Mouse (Mus musculus) adrenal gland, postnatal 25 days (tissue): ENCODE results near the gene Stat5a. TPM values are rescaled to one million over a fixed set of nuclear protein-coding genes. Genes with fewer than 3 reads are reported as not detected.
A peak's percentile ranks its signal among the peaks of the same experiment; 100 is the strongest.

Source experiments
- DNase-seq: peaks from one replicate; pipeline ENCODE4 v3.0.0; 2021; ENCODE audit warnings: mixed read lengths
- long read RNA-seq: library from polyadenylated mRNA; stranded (forward); transcript quantifications from one replicate; pipeline ENCODE4 v2.0.0, GENCODE M21; 2021
- total RNA-seq: library from RNA; stranded (reverse); gene quantifications from 2 replicates; pipeline ENCODE4 v1.2.3, GENCODE M21; 2021

The Stat5a gene
- 43.8 and 54.5 TPM in 2 replicates for total RNA-seq
- long read RNA-seq, partial matches to known transcripts: 11 of 22 reads
- long read RNA-seq, other reads (novel, unspliced or antisense): 4 of 22 reads

DNA sequence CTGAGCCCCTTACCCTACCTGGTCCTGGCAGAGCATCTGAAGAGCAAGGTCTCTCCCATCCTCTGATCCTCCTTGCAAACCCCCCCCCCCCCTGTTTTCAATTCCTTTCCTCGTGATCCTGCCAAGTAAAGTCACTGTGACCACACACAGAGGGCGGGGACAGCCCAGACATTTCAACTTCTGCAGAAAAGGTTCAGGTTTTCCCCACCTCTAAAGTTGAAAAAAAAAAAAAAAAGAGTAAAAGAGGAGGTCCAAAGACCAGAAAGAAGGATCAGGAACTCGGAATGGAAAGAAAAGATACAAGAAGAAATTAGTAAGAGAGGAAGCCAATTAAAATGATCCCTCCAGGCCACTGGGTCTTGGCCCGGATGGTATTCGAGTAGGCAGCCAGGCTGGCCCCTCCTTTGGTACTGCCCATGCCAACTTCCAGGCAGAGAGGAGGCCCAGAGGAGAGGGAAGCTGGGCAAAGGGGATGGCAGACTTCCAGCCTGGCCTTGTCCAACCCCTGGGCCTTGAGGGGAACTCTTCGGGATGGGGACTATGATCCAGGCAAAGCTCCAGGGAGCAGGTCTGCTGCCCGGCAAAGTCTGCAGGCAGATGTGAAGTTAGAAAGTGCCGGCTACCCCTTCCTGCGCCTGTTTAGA lies at the start of gene Stat5a:
Gene Stat5a (plus strand): TSS at position 417 of the 644 bp plus-strand sequence.
- peak; percentile 88 for DNase-seq

DNA sequence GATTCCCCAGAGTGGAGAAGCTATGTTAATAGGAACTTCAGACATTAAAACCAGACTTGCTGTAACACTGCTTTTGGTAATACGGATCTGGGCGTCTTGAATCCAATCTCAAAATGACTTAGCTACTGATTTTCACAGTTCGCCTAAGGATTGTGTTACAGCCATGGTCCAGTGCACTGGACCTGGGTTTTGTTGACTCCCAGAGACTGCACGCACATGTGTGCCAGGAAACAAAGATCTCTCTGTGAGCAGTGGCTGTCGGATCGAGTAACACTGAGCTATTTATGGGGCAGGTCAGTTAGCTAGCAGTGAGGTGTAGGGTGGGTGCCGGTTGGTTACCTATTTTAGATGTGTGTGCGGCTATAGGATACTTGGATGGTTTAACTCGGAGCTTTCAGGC lies 48.6 kb upstream of the Stat5a start:
- DNase-seq: no peak

DNA sequence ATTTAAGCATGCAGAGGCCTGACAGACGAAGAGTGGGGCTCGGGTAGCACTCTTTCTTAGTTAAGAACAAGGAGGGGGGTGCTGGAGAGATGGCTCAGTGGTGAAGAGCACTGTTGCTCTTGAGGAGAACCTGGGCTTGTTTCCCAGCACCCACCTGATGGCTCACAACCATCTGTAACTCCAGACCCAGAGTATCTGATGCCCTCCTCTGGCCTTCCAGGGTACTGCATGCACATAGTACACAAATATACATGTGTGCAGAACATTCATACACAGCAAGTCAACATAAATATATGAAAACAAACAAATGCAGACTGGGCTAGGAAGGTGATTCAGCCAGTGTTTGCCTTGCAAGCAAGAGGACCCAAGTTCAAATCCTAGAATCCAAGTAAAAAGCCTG lies 48.0 kb upstream of the Stat5a start:
- no peak for DNase-seq

DNA sequence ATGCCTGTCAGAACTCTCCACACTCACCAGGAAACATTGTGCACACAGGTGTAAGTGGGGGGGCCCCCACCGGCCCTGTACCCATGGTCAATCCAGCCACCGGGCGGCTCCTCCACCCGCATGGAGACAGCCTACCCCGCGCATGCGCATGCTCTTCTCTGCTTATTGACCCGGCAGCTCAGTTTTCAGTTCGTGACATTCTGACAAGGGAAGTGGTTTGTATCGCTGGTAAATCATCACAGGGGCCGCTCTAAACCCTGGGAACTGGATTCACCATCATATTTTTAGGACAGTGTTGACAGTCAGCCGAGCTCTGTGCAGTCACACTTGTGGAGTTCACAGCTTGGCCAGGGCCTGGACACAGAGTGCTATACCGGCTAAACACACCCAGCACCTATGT lies 44.7 kb upstream of the Stat5a start:
- DNase-seq: peak; percentile 60

DNA sequence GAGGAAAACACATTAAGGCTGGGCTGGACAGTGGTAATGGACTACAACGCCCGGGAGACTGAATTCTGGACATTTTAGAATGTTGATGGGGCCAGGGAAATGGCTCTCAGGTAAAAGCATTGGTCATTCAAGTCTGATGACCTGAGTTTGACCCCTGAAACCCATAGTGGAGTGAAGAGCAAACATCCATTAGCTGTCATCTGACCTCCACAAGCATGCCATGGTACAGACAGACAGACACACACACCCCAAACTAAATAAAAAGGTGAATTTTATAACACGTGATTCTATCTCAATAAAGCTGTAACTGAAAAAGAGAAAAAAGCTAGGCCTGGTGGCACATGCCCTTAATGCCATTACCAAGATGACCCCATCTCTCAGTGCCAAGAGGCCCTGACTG lies 42.8 kb upstream of the Stat5a start:
- no peak for DNase-seq

DNA sequence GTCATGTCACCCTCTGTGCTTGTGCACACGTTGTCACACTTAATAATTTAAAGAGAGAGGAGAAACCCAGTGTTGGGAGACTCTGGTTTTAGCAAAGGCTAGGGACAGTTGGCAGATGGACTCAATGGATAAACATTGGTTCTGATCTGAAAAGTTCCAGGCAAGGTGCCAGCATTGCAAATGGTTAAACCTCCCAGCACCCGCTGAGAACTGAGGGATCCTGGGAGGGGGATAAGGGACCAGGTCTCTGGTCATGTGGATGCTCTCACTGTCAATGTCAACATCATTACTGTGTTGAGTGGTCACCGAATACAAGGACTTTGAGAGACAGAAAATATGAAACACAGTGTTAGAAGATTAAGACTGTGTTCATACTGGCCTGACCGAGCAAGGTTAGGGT lies 42.4 kb upstream of the Stat5a start:
- DNase-seq: no peak

DNA sequence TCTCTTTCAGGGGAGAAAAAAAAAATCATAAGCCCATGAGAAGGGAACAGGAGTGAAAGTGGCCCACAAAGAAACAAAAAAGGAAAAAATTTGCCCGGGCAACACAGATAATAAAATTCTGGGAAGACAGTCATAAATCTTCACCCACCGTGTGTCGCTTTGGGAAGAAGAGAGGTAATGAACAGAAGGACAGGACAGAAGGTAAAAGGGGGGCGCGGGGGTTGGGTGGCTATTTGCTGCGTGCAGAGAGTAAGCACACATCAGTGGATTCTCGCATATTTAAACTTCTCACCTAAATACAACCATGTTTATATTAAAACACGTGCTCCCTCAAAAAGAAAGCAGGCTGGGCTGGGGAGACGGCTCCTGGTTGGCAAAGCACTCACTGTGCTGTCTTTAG lies 41.8 kb upstream of the Stat5a start:
- no peak for DNase-seq

DNA sequence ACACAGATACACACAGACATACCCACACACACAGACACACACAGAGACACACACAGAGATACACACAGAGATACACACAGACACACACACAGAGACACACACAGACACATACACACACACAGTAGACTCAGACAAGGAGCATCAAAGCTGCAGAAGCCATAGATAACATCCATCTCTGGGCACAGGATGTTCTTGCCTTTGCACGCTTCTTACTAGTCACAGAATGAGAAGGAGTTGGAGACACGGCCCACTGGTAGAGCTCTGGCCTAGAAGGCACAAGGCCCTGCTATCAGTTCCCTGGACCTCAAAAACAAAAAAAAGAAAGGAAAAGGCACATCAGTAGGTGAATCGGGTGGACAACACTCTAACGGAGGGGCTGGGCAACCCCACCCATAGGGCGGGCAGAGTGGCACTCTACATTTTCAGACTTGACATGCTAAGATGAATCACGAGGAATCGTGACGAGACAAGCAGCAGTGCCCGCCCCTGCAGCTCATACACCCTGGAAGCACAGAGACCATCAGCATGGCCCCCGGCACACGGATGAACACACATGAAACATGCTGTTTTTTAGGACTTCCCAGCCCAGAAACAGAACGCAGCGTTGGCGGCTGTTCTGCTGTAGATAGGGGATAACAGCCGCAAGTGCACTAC lies 40.7 kb upstream of the Stat5a start:
- no peak for DNase-seq

DNA sequence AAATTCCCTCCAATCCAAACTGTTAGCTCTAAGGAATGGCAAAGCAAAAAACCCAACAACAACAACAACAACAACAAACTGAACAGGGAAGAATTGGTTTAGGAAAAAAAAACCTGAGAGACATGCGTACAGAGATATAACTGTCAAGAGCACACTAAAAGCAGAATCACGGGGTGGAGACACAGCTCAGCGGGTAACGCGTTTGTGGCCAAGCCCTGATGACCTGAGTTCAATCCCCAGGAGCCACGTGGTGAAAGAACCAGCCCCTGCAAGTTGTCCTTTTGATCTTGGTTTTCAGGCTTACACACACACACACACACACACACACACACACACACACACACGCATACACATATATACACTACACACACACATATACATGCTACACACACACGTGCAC lies 40.1 kb upstream of the Stat5a start:
- DNase-seq: no peak

DNA sequence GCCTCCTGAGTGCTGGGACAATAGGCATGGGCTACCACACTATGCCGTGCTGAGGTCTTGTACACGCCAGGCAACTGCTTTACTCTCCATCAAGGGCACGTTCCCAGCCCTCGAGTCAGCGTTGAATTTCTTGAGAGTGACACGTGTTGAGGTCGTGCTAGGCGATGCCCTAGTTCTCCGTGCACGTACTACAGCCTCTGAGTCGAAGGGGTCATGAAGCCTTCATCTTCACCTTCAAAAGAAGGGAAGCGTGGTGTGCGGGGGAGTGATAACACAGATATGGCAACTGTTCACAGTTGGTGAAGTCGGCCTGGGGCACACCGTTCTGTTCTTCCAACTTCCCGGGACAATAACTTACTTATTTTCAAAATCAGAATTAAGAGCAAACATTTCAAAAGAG lies 39.5 kb upstream of the Stat5a start:
- DNase-seq: no peak

DNA sequence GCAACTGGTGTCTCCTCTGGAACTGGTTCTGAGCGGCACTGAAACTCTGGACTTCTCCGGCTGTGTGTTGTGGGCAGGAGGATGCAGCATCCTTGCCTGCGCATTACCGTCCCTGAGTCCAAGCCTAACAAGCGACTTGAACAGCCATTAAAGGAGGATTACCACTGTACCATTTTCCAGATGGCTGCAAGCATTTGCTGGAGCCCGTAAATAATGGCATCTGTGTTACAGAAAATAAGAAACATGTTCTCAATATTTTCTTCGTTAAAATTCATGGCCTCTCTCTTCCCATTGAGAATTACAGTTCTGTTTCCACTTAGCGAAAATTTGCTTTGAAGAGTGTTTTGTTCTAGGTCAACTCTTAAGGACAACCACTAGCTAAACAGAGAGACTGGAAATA lies 39.1 kb upstream of the Stat5a start:
- DNase-seq: no peak

DNA sequence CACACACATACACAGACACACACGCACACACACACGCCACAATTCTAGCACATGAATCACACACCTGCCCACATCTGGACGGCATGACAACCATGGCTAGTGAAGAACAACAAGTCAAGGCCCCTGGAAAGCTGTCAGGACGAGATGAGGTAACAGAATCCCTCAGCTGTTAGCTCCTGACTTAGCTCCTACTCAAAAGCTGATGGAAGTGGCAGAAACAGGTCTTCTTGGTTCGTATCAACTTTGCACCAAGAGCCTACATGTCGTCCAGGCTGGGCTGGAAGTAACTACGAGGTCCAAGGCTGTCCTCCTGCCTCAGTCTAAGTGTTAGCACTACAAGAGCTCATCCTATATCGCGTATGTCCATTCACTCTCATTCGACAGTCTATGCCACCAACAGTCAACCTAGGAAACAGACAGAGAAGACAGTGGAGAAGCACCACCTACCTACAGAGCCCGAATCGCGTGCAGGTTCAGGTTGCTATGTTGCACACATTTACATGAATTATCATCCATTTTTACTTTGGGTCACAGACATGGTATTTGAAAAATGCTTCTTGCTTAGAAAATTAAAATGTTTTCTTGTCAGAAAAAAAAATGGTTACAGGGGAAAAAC lies 37.4 kb upstream of the Stat5a start:
- DNase-seq: no peak

DNA sequence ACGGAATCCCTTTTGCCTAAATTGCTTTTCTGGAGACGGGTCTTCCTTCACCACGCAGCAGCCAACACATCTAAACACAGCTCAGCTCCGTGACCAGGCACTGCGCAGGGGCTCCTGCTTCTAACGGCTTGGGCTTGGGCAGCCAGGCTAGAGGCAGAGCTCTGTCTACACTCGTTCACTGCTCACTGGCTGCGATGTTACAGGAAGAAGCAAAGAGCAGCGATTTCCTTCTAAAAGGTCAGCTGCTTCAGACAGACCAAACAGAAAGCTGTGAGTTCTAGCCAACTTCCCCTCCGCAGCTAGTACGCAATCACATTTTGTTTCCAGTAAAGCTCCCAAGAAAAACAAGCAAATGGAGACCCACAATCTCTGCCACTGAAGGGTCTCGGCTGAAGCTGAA lies 36.8 kb upstream of the Stat5a start:
- DNase-seq: no peak

DNA sequence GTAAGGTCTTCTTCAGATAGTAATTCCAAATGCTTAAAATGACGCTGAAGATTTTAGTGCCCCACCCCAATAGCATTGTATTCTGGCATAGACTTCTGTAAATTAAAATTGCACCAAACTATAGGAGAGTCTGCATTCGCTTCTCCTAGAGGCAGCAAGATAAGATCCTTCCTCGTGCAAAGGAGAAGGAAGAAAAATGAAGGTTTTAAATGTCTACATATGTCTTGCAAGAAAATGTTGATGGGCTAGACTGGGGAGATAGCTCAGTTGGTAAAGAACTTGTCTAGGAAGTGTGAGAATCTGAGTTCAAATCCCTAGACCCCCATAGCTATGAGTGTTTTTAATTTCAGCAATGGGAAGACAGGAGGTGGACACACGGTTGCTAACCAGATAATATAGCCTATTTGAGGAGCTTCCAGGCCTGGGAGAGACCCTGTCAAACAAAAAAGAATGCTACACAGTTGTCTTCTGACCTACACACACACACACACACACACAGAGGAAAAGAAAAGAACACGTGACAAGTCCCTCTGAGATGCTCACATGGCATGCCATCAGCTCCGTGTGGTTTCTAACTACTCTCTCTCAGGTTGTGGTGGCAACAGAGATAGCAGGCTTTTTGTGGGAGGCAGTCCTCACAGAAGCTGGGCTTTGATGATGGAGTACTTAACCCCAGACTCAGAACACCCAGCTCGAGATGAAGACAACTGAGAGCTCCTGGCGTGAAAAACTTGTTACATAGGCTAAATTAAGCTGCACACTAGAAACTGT lies 35.4 kb upstream of the Stat5a start:
- no peak for DNase-seq

DNA sequence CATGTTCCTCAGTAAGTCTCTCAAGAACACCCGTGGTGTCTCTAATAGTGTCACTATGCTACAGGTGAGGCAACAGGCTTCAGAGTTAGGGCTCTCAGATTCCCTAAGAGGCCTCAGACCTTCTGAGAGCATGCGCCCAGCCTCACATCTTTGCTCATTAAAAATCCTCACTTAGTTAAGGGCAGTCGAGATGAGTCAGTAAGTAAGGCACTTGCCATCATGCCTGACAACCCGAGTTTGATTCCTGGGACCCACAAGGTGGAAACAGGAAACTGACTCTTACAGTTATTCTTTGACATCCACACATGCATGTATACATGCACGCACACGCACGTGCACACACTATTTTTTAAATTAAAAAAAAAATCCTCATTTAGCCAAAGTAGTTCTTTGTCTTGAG lies 34.7 kb upstream of the Stat5a start:
- no peak for DNase-seq

DNA sequence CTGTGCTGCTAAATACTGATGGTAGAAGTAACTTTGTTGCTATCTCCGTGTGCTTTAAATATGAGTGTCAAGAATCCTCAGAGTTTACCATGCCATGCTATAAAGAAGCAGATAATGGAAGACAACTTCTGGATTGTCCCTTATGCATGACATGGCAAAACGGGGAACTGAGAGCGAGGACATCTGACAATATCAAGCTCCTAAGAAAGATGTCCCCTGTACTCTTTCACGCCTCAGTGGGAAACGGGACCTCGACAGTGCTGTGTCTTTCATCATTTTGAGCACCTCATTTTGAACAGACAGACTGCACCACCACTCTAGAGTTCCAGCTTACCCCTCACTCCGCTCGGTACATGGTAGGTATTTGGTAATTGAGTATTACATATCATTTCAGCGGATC lies 33.7 kb upstream of the Stat5a start:
- DNase-seq: no peak

DNA sequence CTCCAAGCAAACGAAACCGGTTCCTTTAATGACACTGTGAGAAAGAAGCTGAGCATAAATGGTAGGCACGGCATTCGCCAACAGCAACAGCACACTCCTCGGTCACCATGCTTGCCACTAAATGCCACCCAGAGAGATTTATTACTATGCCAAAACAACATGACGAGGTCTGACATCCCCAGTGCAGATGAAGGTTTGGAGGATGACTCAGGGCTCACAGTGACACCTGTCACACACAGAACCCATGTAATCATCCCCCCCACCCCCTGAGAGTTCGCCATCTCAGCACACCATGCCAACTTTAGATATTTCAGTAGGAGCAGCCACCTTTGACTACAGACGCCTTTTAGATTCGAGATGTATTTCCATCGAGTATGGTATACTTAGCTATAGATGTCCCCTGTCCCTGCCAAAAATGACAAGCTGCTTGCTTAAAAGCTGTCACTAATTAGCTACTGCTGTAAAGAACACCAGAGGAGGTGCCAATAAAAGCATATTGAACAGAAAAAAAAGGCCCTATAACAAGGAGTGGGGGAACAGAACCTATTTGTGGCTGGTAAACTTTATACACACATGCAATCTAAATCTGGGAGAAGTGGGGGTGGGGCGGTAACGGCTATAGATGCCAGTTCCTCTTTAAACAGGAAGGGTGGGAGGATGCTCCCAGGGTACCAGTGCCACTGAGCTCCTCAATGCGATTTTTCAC lies 32.8 kb upstream of the Stat5a start:
- no peak for DNase-seq

DNA sequence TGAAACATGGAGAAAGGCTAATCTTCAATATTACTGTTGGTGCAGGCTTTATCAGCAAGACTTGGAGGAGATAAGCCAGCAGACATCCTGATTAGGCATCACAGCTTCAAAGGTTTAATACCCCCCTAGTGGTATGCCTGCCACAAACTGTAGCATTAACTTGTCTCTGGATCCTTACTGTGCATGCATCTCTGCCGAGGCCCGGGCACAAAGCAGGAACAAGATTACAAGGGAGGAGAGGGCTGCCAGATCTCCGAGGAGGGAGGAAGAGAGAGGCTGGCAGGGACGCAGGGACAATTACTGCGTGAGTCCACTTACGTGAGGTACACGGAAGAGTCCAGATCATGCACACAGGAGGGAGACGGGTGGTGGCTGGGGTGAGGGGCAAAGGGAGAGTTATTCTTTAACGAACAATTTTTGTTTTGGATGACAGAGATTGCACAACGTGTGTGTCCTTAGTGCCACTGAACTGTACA lies 30.4 kb upstream of the Stat5a start:
- DNase-seq: no peak

DNA sequence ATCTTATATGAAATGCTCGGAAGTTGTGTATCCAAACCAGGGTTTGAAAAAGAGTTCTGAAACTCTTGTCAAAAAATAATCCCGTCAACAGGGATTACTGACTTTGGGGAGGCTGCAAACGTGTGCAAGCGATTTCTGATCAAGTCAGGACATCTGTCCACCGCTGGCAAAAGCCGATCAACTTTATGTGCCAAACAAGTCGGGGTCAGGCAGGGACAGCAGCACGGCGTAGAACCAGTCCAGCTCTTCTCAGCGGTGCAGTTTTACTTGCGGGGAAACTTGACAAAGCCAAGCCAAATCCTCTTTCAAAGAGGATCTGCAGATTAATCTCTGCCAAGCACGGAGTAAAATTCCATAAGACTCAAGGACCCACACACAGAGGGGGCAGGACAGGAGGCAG lies 29.5 kb upstream of the Stat5a start:
- DNase-seq: no peak

DNA sequence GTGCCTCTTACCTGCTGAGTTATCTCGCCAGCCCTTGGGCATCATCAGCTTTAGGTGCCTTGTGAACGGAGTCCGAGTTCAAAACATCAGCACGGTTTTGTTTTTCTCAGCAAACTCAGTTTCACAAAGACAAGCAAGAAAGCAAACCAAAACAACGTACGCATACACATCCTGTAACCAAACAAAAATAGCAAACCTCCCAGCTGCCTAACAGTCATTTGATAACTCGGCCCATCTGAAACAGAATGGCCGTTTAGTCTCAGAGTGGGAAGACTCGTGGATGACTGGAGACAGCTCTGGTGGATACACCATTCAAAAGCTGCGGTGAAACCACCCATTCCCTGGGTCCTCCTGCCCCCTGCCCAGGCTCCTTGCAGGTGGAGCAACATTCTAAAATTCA lies 27.8 kb upstream of the Stat5a start:
- no peak for DNase-seq

DNA sequence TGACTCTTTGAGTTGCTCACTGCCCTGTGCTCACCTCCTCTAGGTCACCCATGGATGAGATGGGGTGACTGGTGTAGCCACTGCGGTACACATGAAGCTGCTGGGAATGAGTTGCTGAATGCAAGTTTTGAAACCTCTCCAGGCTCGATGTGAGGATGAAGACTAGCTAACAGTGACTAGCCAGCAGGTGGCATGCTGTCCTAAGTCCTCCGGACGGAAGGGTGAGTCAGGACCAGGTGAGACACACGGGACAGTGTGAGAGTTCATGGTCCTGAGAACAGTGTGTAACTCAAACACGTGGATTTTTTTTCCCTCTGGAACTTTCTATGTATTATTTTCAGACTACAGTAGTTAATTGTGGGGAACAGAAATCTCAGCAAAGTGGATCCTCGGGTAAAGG lies 25.7 kb upstream of the Stat5a start:
- DNase-seq: no peak
